Comparison of ENCODE assay signal across 26 mouse cellular contexts in genomic region chr2:68281575-68281974, GRCm38 (mm10).
"Had no signal": no experiment of that assay in that cellular context is flagged by ENCODE, and none has a peak within 500 bp of the region (broad histone marks: within the 10 kb centered on the region; RNA-seq: fewer than 3 reads in every experiment).

No protein-coding gene starts in this region.

- H3K4me2 ChIP-seq: heart, embryonic 11.5 days; heart, embryonic 13.5 days; heart, embryonic 15.5 days; hindbrain, embryonic 13.5 days; hindbrain, embryonic 15.5 days; kidney, embryonic 15.5 days; limb, embryonic 12.5 days; liver, embryonic 11.5 days; liver, embryonic 13.5 days; liver, embryonic 15.5 days had no signal

- DNase-seq: gastrocnemius, postnatal 14 days; gastrocnemius, postnatal 36 days; heart, adult 2 months; heart, postnatal 14 days; heart, postnatal 36 days; kidney, adult 11 months; kidney, adult 2 months; kidney, adult 9 months; kidney, postnatal 14 days; kidney, postnatal 36 days; liver; liver, embryonic 13.5 days had no signal

- H3K9ac ChIP-seq: heart, embryonic 13.5 days; heart, embryonic 15.5 days; hindbrain, embryonic 13.5 days; hindbrain, embryonic 15.5 days; kidney, embryonic 15.5 days; limb, embryonic 12.5 days; liver, embryonic 13.5 days; liver, embryonic 15.5 days had no signal

- H3K36me3 ChIP-seq: liver, embryonic 13.5 days; liver, embryonic 15.5 days had no signal

- H3K27ac ChIP-seq: heart, adult 2 months; heart, embryonic 13.5 days; heart, embryonic 15.5 days; hindbrain, embryonic 13.5 days; hindbrain, embryonic 15.5 days; hindbrain, postnatal 0 days; kidney, embryonic 15.5 days; kidney, postnatal 0 days; left cerebral cortex, adult 2 months; limb, embryonic 10.5 days; limb, embryonic 12.5 days; liver, embryonic 13.5 days; liver, embryonic 15.5 days had no signal

- H3K9me3 ChIP-seq: heart, embryonic 13.5 days; heart, embryonic 15.5 days; hindbrain, embryonic 15.5 days; kidney, embryonic 15.5 days; limb, embryonic 10.5 days; limb, embryonic 12.5 days; liver, embryonic 13.5 days; liver, embryonic 15.5 days had no signal

- ATAC-seq: hindbrain, postnatal 0 days; intestine, embryonic 16.5 days had no signal

- H3K27me3 ChIP-seq: heart, embryonic 13.5 days; heart, embryonic 15.5 days; hindbrain, embryonic 13.5 days; hindbrain, embryonic 15.5 days; kidney, embryonic 15.5 days; limb, embryonic 12.5 days; liver, embryonic 13.5 days; liver, embryonic 15.5 days had no signal

- H3K4me1 ChIP-seq: hindbrain, embryonic 15.5 days; limb, embryonic 10.5 days; liver, embryonic 13.5 days; liver, embryonic 15.5 days had no signal

- H3K4me3 ChIP-seq: heart, adult 2 months; heart, embryonic 13.5 days; heart, embryonic 15.5 days; hindbrain, embryonic 13.5 days; hindbrain, embryonic 15.5 days; kidney, embryonic 15.5 days; left cerebral cortex, adult 2 months; limb, embryonic 10.5 days; limb, embryonic 12.5 days; liver, embryonic 13.5 days; liver, embryonic 15.5 days had no signal
